Mouse (Mus musculus): ENCODE results near the gene Mmp23.
"Not testable (repeated sequence)": the region's sequence is repeated elsewhere in the genome, so short reads cannot be mapped to it uniquely, and the experiment has no call there.

Mmp23 gene

GRCm38 (mm10) chr4:155654456-155655298 lies 1.5 kb upstream of the Mmp23 start:
- DNase-seq (ENCODE audit: low spot score in 2 of 2) = peak in 1 of 2 experiments; percentile 30

- no peak for DNase-seq (ENCODE audit: low spot score in 2 of 2)
Measured at GRCm38 (mm10) chr4:155654183-155654455, 935 bp upstream of the Mmp23 start.

GRCm38 (mm10) chr4:155653451-155654182 lies 433 bp upstream of the Mmp23 start:
- DNase-seq (ENCODE audit: low spot score in 2 of 2) = peak in 1 of 2 experiments; percentile 33

- DNase-seq (ENCODE audit: low spot score in 2 of 2) = no peak
Measured at GRCm38 (mm10) chr4:155652283-155653085, 700 bp downstream of the Mmp23 start.

GRCm38 (mm10) chr4:155651553-155652269 lies 1.5 kb downstream of the Mmp23 start:
- no peak for DNase-seq (ENCODE audit: low spot score in 2 of 2)

- no peak for DNase-seq (ENCODE audit: low spot score in 2 of 2)
Measured at GRCm38 (mm10) chr4:155649355-155649754, 3.8 kb downstream of the Mmp23 start.

GRCm38 (mm10) chr4:155645721-155646120 lies 7.5 kb downstream of the Mmp23 start:
- DNase-seq (ENCODE audit: low spot score in 2 of 2) = no peak

- DNase-seq (ENCODE audit: low spot score in 2 of 2) = not testable (repeated sequence)
Measured at GRCm38 (mm10) chr4:155645308-155645707, 7.9 kb downstream of the Mmp23 start, which contains the start of gene Gm10563. Gene Gm10563, minus strand, starts transcription at chr4:155645408.

- DNase-seq (ENCODE audit: low spot score in 2 of 2) = no peak
Measured at GRCm38 (mm10) chr4:155643531-155643930, 9.7 kb downstream of the Mmp23 start.

GRCm38 (mm10) chr4:155635766-155636499 lies 17.3 kb downstream of the Mmp23 start:
- DNase-seq (ENCODE audit: low spot score in 2 of 2) = no peak

GRCm38 (mm10) chr4:155630267-155630666 lies 22.9 kb downstream of the Mmp23 start:
- no peak for DNase-seq (ENCODE audit: low spot score in 2 of 2)

GRCm38 (mm10) chr4:155624338-155625291 lies 28.6 kb downstream of the Mmp23 start, which contains the start of gene Cdk11b:
Gene Cdk11b, plus strand, starts transcription at chr4:155624854.
- peak; percentile 96 for DNase-seq (ENCODE audit: low spot score in 2 of 2)

GRCm38 (mm10) chr4:155618321-155618720 lies 34.9 kb downstream of the Mmp23 start:
- DNase-seq (ENCODE audit: low spot score in 2 of 2) = no peak

GRCm38 (mm10) chr4:155613264-155613663 lies 39.9 kb downstream of the Mmp23 start:
- no peak for DNase-seq (ENCODE audit: low spot score in 2 of 2)

GRCm38 (mm10) chr4:155611860-155612259 lies 41.3 kb downstream of the Mmp23 start:
- no peak for DNase-seq (ENCODE audit: low spot score in 2 of 2)

- DNase-seq (ENCODE audit: low spot score in 2 of 2) = no peak
Measured at GRCm38 (mm10) chr4:155606825-155607224, 46.4 kb downstream of the Mmp23 start.

GRCm38 (mm10) chr4:155605132-155605531 lies 48.1 kb downstream of the Mmp23 start:
- DNase-seq (ENCODE audit: low spot score in 2 of 2) = no peak

GRCm38 (mm10) chr4:155603801-155604200 lies 49.4 kb downstream of the Mmp23 start:
- DNase-seq (ENCODE audit: low spot score in 2 of 2) = no peak

- no peak for DNase-seq (ENCODE audit: low spot score in 2 of 2)
Measured at GRCm38 (mm10) chr4:155602753-155603152, 50.4 kb downstream of the Mmp23 start.
